11 mouse cellular contexts compared by ENCODE assay signal in the genomic region with DNA sequence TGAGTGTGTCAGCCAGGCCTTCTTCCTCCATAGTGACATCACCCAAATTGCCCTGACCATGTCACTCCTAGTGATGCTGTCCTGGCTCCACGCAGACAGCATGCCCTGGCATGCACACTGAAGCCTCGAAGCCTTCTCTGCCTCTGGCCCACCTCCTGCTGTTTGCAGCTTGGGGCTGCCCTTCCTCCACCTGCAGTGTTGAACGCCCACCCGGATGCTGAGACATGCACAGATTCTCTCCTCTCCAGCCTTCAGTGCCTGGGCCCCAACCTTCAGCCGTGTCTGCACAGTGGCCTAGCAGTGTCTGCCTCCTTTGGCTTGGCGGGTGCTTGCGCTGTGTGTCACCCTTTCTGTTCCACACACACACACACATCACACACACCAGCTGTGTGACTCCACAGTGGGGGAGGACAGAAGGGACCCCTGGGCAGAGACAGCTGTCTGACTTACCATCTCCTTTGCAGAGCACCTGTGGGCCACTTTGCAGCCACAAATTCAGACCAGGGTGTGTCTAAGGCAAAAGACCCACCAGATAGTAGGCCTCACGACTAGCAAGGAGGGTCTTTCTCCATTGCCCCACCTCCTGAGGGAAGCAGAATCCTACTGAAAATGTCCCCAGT. TPM values are rescaled to one million over a fixed set of nuclear protein-coding genes. Genes with fewer than 3 reads are reported as not detected.
DNase-seq lines count a peak whose midpoint lies in the region; ATAC-seq lines count a peak whose summit lies in the region.
"Had no signal": no experiment of that assay in that cellular context is flagged by ENCODE, and none has a peak within 500 bp of the region (broad histone marks: within the 10 kb centered on the region; RNA-seq: fewer than 3 reads in every experiment).

No protein-coding gene starts in this region.

- intact Hi-C loops in heart, postnatal 10 days (cut with DNase I), result no loop called here

- no peak overlapping the region for H3K4me3 ChIP-seq in heart, embryonic 13.5 days
- no peak overlapping the region for H3K4me3 ChIP-seq in embryonic facial prominence, embryonic 13.5 days
- H3K4me3 ChIP-seq in midbrain, embryonic 13.5 days (replicated peaks), result no peak overlapping the region

- no peaks in the 10 kb centered on the region for H3K9me3 ChIP-seq in heart, embryonic 13.5 days
- no peaks in the 10 kb centered on the region for H3K9me3 ChIP-seq in embryonic facial prominence, embryonic 13.5 days
- H3K9me3 ChIP-seq in midbrain, embryonic 13.5 days, result no peaks in the 10 kb centered on the region
- H3K9me3 ChIP-seq: megakaryocyte, embryonic 14.5 days had no signal

- DNase-seq in heart, postnatal 10 days, result no peak
- DNase-seq in B cell, adult 2 months, result peak; percentile 51 to 55
- DNase-seq in cerebellum, adult 8-10 months, result no peak
- no peak for DNase-seq in right cerebral cortex, postnatal 25 days
- no peak for DNase-seq in retina, embryonic 14.5 days (ENCODE audit: low spot score)
- DNase-seq: kidney, postnatal 14 days had no signal

- H3K4me1 ChIP-seq in heart, embryonic 13.5 days, result peaks cover 69% of the 10 kb centered on the region
- H3K4me1 ChIP-seq in embryonic facial prominence, embryonic 13.5 days, result peaks cover 64% of the 10 kb centered on the region
- peaks cover 68% of the 10 kb centered on the region for H3K4me1 ChIP-seq in midbrain, embryonic 13.5 days (replicated peaks)

- 72% methylated on average over 8 of the region's 8 CpGs for WGBS in heart, embryonic 13.5 days
- WGBS in embryonic facial prominence, embryonic 13.5 days, result 60% methylated on average over 8 of the region's 8 CpGs
- 70% methylated on average over 8 of the region's 8 CpGs for whole genome bisulfite sequencing in midbrain, embryonic 13.5 days

- H3K9ac ChIP-seq in heart, embryonic 13.5 days, result peak overlapping the region; percentile 29
- H3K9ac ChIP-seq in embryonic facial prominence, embryonic 13.5 days, result peak overlapping the region; percentile 0; the same call in 1 of the 2 replicates
- H3K9ac ChIP-seq in midbrain, embryonic 13.5 days (replicated peaks), result 0 out of 2 replicates have a peak overlapping the region, but pooled peaks have one; percentile 3

- no peak for ATAC-seq in heart, embryonic 13.5 days (ENCODE audit: extremely low read depth, insufficient number of reproducible peaks, low FRiP score, low TSS enrichment)
- no peak for ATAC-seq in embryonic facial prominence, embryonic 13.5 days (ENCODE audit: insufficient number of reproducible peaks, insufficient read depth, low FRiP score, low TSS enrichment, low read depth)
- ATAC-seq in midbrain, embryonic 13.5 days, result no peak
- ATAC-seq: Patski had no signal

- H3K4me2 ChIP-seq in heart, embryonic 13.5 days, result no peak overlapping the region
- no peak overlapping the region for H3K4me2 ChIP-seq in embryonic facial prominence, embryonic 13.5 days
- H3K4me2 ChIP-seq in midbrain, embryonic 13.5 days (replicated peaks), result no peak overlapping the region

- peaks cover 17% of the 10 kb centered on the region for H3K36me3 ChIP-seq in heart, embryonic 13.5 days
- peaks cover 13% of the 10 kb centered on the region for H3K36me3 ChIP-seq in embryonic facial prominence, embryonic 13.5 days
- H3K36me3 ChIP-seq in midbrain, embryonic 13.5 days, result no peaks in the 10 kb centered on the region

- peak overlapping the region; percentile 97; the same call in 1 of the 2 replicates for H3K27ac ChIP-seq in heart, embryonic 13.5 days (replicated peaks)
- H3K27ac ChIP-seq in embryonic facial prominence, embryonic 13.5 days, result peak overlapping the region; percentile 66
- H3K27ac ChIP-seq in midbrain, embryonic 13.5 days, result peak overlapping the region; percentile 22

- no peaks in the 10 kb centered on the region for H3K27me3 ChIP-seq in heart, embryonic 13.5 days (replicated peaks)
- H3K27me3 ChIP-seq in embryonic facial prominence, embryonic 13.5 days, result no peaks in the 10 kb centered on the region
- H3K27me3 ChIP-seq in midbrain, embryonic 13.5 days, result no peaks in the 10 kb centered on the region
- H3K27me3 ChIP-seq: megakaryocyte, embryonic 14.5 days; Patski had no signal

RNA-seq across cellular contexts. Expression of gene Dnajb12, which starts 22.7 kb away (rescaled TPM):
- polyA plus RNA-seq in heart, embryonic 13.5 days (2015; fragmentation: Nextera tagmentation; extraction: Ambion mirVana), result 22.9 and 23.7 TPM in 2 replicates
- 10 to 100 TPM; 35.2 to 41.9 TPM for total RNA-seq in heart, postnatal 10 days (2021)
- 20.5 and 20.7 TPM in 2 replicates for polyA plus RNA-seq in embryonic facial prominence, embryonic 13.5 days (2015; fragmentation: Nextera tagmentation; extraction: Ambion mirVana)
- 18.3 and 18.6 TPM in 2 replicates for polyA plus RNA-seq in midbrain, embryonic 13.5 days (2015; fragmentation: Nextera tagmentation; extraction: Ambion mirVana)

RNA-seq across cellular contexts. Expression of gene Ddit4, which starts 49.5 kb away (rescaled TPM):
- 19.7 and 24.5 TPM in 2 replicates for polyA plus RNA-seq in heart, embryonic 13.5 days (2015; fragmentation: Nextera tagmentation; extraction: Ambion mirVana)
- 100 to 1,000 TPM in 1 of 2 experiments, 10 to 100 TPM in 1; 65.8 to 116 TPM for total RNA-seq in heart, postnatal 10 days (2021)
- polyA plus RNA-seq in embryonic facial prominence, embryonic 13.5 days (2015; fragmentation: Nextera tagmentation; extraction: Ambion mirVana), result 86.5 and 93.1 TPM in 2 replicates
- polyA plus RNA-seq in midbrain, embryonic 13.5 days (2015; fragmentation: Nextera tagmentation; extraction: Ambion mirVana), result 48.5 and 58.7 TPM in 2 replicates

Comparison
In these comparisons a context has a peak if more than half of its experiments do, and no peak if none do; other contexts are left out.
1. H3K27ac ChIP-seq: peak in every context shown above with its lines; median percentile 97 in heart, embryonic 13.5 days; 66 in embryonic facial prominence, embryonic 13.5 days; 22 in midbrain, embryonic 13.5 days.
2. DNase-seq: peak in B cell, adult 2 months (2 of 2); none in heart, postnatal 10 days (0 of 2), cerebellum, adult 8-10 months (single experiment), right cerebral cortex, postnatal 25 days (single experiment) and retina, embryonic 14.5 days (single experiment).
3. Peak in every context shown above with its lines, with median percentiles within 50 percentile points of each other: H3K9ac ChIP-seq.